Mouse (Mus musculus): ENCODE data around the gene Vegfc.

DNA sequence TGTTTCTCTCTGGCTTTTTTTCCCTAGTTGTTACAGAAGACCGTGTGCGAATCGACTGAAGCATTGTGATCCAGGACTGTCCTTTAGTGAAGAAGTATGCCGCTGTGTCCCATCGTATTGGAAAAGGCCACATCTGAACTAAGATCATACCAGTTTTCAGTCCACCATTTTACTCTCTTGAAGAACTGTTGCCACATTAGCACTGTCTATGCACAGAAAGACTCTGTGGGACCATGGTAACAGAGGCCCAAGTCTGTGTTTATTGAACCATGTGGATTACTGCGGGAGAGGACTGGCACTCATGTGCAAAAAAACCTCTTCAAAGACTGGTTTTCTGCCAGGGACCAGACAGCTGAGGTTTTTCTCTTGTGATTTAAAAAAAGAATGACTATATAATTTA lies 108.5 kb downstream of the Vegfc start:
- TF ChIP-seq CTCF (conservative IDR thresholded peaks at IDR 0.05; ENCODE audit: insufficient read depth, insufficient read length, low read depth, low read length), result no peak
- TF ChIP-seq POLR2A (IDR thresholded peaks at IDR 0.05; ENCODE audit: low read depth, low read length), result no peak
